Mouse (Mus musculus): ENCODE measurements around the gene Zfp239. TPM values are rescaled to one million over a fixed set of nuclear protein-coding genes. Genes with fewer than 3 reads are reported as not detected.

The Zfp239 gene
- total and polyA plus RNA-seq, 3 experiments: 0.29 to 0.64 (median 0.47) TPM

DNA sequence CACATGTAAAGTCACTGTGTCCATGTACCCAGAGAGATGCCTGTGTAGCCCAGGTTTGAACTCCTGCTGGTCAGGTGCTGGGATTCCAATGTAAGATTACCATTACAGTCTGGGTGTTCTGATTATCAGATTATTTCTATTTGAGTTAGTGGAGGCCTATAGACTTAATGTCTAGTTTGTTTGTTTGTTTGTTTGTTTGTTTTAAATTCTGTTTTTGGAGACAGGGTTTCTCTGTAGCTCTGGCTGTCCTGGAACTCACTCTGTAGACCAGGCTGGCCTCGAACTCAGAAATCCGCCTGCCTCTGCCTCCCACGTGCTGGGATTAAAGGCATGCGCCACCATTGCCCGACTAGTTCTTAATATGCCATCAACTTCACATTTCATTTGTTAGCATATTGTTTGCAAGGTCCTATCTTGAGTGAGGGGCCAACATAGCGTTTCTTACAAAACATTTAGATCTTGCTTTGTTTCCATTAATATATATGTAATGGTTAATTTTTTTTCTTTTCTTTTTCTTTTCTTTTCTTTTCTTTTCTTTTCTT lies 48.3 kb downstream of the Zfp239 start:
- Histone ChIP-seq H3K27me3 (ENCODE audit: control insufficient read depth, insufficient read depth, low read length) (no peaks in the 10 kb centered on the region), H3K9ac (ENCODE audit: low read depth, low read length) (no peak overlapping the region), H3K4me1 (ENCODE audit: control insufficient read depth, insufficient read depth, low read length) (peaks cover 10% of the 10 kb centered on the region), H3K79me2 (replicated peaks; ENCODE audit: control insufficient read depth, insufficient read depth, low read length) (peaks cover 3% of the 10 kb centered on the region), H3K4me3 (no peak overlapping the region), H3K36me3 (ENCODE audit: control insufficient read depth, insufficient read depth, low read length) (peaks cover 13% of the 10 kb centered on the region), H3K27ac (no peak overlapping the region)
- WGBS: 73% methylated on average over 6 of the region's 6 CpGs
- DNase-seq: no peak
- TF ChIP-seq POLR2A (IDR thresholded peaks at IDR 0.05; ENCODE audit: insufficient read depth, low read depth, low read length): no peak
- intact Hi-C loops (cut with DNase I): no loop called here

DNA sequence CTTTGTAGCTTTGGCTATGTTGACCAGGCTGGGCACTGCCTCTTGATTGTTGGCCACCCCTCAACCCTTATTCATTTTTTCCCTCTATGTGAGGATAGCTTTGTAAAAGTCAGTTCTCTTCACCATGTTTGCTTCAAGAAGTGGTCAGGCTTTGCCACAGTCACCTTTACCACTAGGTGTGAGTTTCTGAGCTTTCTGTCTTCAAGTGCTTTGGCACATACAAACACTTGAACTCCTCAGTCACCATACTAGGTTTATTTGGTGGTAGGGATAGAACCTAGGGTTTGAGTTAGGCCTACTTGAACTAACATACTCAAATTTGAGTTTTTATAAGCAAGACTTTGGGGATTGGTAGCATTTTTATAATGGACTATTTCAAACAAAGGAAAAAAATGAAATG lies 52.6 kb downstream of the Zfp239 start:
- Histone ChIP-seq H3K9ac (ENCODE audit: low read depth, low read length) (no peak overlapping the region), H3K4me3 (no peak overlapping the region), H3K36me3 (ENCODE audit: control insufficient read depth, insufficient read depth, low read length) (peaks cover 22% of the 10 kb centered on the region), H3K27ac (no peak overlapping the region), H3K4me1 (ENCODE audit: control insufficient read depth, insufficient read depth, low read length) (peaks cover 4% of the 10 kb centered on the region), H3K79me2 (replicated peaks; ENCODE audit: control insufficient read depth, insufficient read depth, low read length) (peaks cover 3% of the 10 kb centered on the region), H3K27me3 (ENCODE audit: control insufficient read depth, insufficient read depth, low read length) (no peaks in the 10 kb centered on the region)
- TF ChIP-seq EP300 (IDR thresholded peaks at IDR 0.05; ENCODE audit: insufficient read depth, low read depth, low read length): no peak
- TF ChIP-seq POLR2A (IDR thresholded peaks at IDR 0.05; ENCODE audit: insufficient read depth, low read depth, low read length): no peak
- TF ChIP-seq CTCF (IDR thresholded peaks at IDR 0.05): no peak
- intact Hi-C loops (cut with DNase I): no loop called here
- DNase-seq: no peak

DNA sequence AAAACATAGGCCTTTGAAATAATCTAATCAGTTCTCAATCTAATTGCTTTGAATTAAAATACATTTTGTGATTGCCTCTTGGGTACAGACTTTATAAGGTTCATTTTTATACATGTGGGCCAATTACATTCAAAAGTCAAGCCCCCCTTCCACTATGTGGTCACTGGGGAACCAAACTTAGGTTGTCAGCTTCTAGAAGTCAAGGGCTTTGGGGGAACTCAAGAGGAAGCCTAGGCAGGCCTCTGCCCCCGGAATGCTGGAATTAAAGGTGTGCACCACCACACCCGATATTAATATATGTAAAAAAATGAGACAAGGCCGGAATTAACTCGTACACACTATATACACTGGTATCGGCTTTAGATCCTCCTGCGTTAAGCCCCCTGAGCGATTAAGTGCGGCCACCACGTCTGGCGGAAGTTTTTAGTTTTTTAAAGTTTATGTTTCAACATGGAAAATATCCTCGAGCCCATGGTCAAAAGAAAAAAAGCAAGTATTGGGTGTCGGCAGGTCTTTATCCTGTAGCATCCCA lies 54.4 kb downstream of the Zfp239 start:
- DNase-seq: no peak
- H3K9ac ChIP-seq (ENCODE audit: low read depth, low read length): peak overlapping the region; percentile 80
- peak overlapping the region; percentile 63 for H3K4me3 ChIP-seq
- no peaks in the 10 kb centered on the region for H3K27me3 ChIP-seq (ENCODE audit: control insufficient read depth, insufficient read depth, low read length)
- peaks cover 31% of the 10 kb centered on the region for H3K36me3 ChIP-seq (ENCODE audit: control insufficient read depth, insufficient read depth, low read length)
- H3K27ac ChIP-seq: peak overlapping the region; percentile 96
- intact Hi-C loops (cut with DNase I): loop anchor here (1.0 to 5.0 kb wide), 3 partner anchors 8 to 749 kb away; partner anchors contain the start of genes Cxcl12 and Zfp637
- 2% methylated on average over 12 of the region's 12 CpGs for WGBS
- peaks cover 3% of the 10 kb centered on the region; the same call in 1 of the 2 replicates for H3K79me2 ChIP-seq (replicated peaks; ENCODE audit: control insufficient read depth, insufficient read depth, low read length)
- peaks cover 8% of the 10 kb centered on the region for H3K4me1 ChIP-seq (ENCODE audit: control insufficient read depth, insufficient read depth, low read length)
- TF ChIP-seq POLR2A (IDR thresholded peaks at IDR 0.05; ENCODE audit: insufficient read depth, low read depth, low read length) (no peak), EP300 (IDR thresholded peaks at IDR 0.05; ENCODE audit: insufficient read depth, low read depth, low read length) (no peak), CTCF (IDR thresholded peaks at IDR 0.05) (no peak)

DNA sequence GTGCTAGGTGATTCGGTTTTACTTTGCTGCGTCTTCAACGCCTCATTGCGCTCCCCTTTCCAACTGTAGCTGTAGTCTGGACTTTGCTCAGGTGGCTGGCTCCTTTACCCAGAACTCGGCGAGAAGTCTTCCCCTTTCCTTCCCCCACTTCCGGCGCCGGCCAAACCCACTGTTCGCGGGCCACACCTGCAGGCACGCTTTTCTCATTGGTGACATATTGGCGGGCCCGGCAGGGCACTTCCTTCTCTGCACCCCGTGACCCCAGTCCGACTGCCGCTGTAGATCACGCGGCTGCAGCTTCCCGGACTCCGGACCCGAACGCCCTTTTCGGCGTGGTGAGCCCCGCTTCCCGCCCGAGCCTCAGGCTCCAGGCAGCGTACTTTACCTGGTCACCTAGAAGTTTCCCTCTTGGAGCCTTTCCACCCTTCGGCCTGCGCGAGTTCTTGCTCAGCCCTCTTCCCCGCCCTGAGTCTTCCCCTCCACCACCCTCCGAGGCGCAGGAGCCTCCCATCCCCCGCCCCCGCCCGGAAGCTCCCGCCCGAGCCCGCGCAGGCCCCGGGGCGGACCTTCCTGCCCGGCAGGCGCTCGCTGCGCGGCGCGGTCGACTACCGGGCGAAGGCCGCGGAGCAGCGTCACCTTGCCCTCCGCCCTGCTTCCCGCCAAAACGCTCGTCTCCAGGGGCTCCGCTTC lies 55.0 kb downstream of the Zfp239 start:
- Histone ChIP-seq H3K27ac (peak overlapping the region; percentile 96), H3K36me3 (ENCODE audit: control insufficient read depth, insufficient read depth, low read length) (peaks cover 37% of the 10 kb centered on the region), H3K9ac (ENCODE audit: low read depth, low read length) (peak overlapping the region; percentile 80), H3K4me1 (ENCODE audit: control insufficient read depth, insufficient read depth, low read length) (peaks cover 8% of the 10 kb centered on the region), H3K4me3 (peak overlapping the region; percentile 63), H3K27me3 (ENCODE audit: control insufficient read depth, insufficient read depth, low read length) (no peaks in the 10 kb centered on the region), H3K79me2 (replicated peaks; ENCODE audit: control insufficient read depth, insufficient read depth, low read length) (peaks cover 3% of the 10 kb centered on the region; the same call in 1 of the 2 replicates)
- TF ChIP-seq POLR2A (IDR thresholded peaks at IDR 0.05; ENCODE audit: insufficient read depth, low read depth, low read length): peak; percentile 59
- TF ChIP-seq EP300 (IDR thresholded peaks at IDR 0.05; ENCODE audit: insufficient read depth, low read depth, low read length): peak; percentile 65; the same call in 1 of the 2 replicates
- no peak for TF ChIP-seq CTCF (IDR thresholded peaks at IDR 0.05)
- DNase-seq: peak; percentile 90 to 92
- WGBS: under 1% methylated on average over 62 of the region's 62 CpGs
- intact Hi-C loops (cut with DNase I): loop anchor here (1.0 to 5.0 kb wide), 4 partner anchors 9 to 750 kb away; partner anchors contain the start of genes Cxcl12 and Zfp637

GRCm38 (mm10) chr6:117917576-117917975 lies 55.7 kb downstream of the Zfp239 start:
- Histone ChIP-seq H3K79me2 (replicated peaks; ENCODE audit: control insufficient read depth, insufficient read depth, low read length) (peaks cover 3% of the 10 kb centered on the region; the same call in 1 of the 2 replicates), H3K27me3 (ENCODE audit: control insufficient read depth, insufficient read depth, low read length) (no peaks in the 10 kb centered on the region), H3K9ac (ENCODE audit: low read depth, low read length) (peak overlapping the region; percentile 54), H3K36me3 (ENCODE audit: control insufficient read depth, insufficient read depth, low read length) (peaks cover 43% of the 10 kb centered on the region), H3K4me3 (peak overlapping the region; percentile 63), H3K4me1 (ENCODE audit: control insufficient read depth, insufficient read depth, low read length) (peaks cover 8% of the 10 kb centered on the region), H3K27ac (peak overlapping the region; percentile 96)
- TF ChIP-seq POLR2A (IDR thresholded peaks at IDR 0.05; ENCODE audit: insufficient read depth, low read depth, low read length): no peak
- TF ChIP-seq EP300 (IDR thresholded peaks at IDR 0.05; ENCODE audit: insufficient read depth, low read depth, low read length): no peak
- no peak for TF ChIP-seq CTCF (IDR thresholded peaks at IDR 0.05)
- peak; percentile 73 to 75 for DNase-seq
- WGBS: under 1% methylated on average over 21 of the region's 21 CpGs
- intact Hi-C loops (cut with DNase I): loop anchor here (1.0 to 5.0 kb wide), 3 partner anchors 38 to 750 kb away; partner anchors contain the start of genes Cxcl12 and Zfp637

All from heart, adult 2 months (tissue).